Comparison of ENCODE assay signal across 8 mouse cellular contexts in the genomic region with DNA sequence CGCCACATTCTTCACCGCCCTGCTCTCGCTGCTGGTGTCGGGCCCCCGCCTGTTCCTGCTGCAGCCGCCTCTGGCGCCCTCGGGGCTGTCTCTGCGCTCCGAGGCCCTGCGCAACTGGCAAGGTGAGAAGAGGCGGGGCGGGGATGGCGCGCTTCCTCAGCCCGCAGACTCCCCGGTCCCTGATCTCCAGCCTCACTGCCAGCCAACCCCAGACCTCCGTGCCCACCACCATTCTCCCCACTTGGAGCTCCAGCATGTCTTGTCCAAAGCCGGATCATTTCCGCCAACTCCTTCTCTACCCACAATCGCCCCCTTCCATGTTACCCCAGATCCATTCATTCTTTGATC. TPM values are rescaled to one million over a fixed set of nuclear protein-coding genes. Genes with fewer than 3 reads are reported as not detected.
DNase-seq lines count a peak whose midpoint lies in the region; ATAC-seq and TF ChIP-seq lines count a peak whose summit lies in the region.

No protein-coding gene starts in this region.

- H3K79me2 ChIP-seq in myocyte (ENCODE audit: control insufficient read depth, insufficient read depth): peaks cover 14% of the 10 kb centered on the region

- no peaks in the 10 kb centered on the region for H3K27me3 ChIP-seq in kidney, postnatal 0 days (ENCODE audit: insufficient read depth, low read length)
- no peaks in the 10 kb centered on the region for H3K27me3 ChIP-seq in embryonic facial prominence, embryonic 10.5 days (replicated peaks; ENCODE audit: low read depth, poor library complexity, severe bottlenecking)
- H3K27me3 ChIP-seq in intestine, embryonic 14.5 days (replicated peaks; ENCODE audit: control insufficient read depth, insufficient read depth, low read length): no peaks in the 10 kb centered on the region
- no peaks in the 10 kb centered on the region for H3K27me3 ChIP-seq in myocyte (ENCODE audit: control insufficient read depth, insufficient read depth, insufficient read length)

- peaks cover 10% of the 10 kb centered on the region; the same call in 1 of the 2 replicates for H3K4me1 ChIP-seq in kidney, postnatal 0 days (replicated peaks; ENCODE audit: insufficient read depth, low read length)
- H3K4me1 ChIP-seq in embryonic facial prominence, embryonic 10.5 days: peaks cover 9% of the 10 kb centered on the region
- peaks cover 11% of the 10 kb centered on the region for H3K4me1 ChIP-seq in intestine, embryonic 14.5 days (replicated peaks; ENCODE audit: control insufficient read depth, insufficient read depth, low read length)

- 0 out of 2 replicates have a peak, but pooled peaks have one; percentile 9 for TF ChIP-seq CTCF in kidney, postnatal 0 days (IDR thresholded peaks at IDR 0.05; ENCODE audit: low read depth)

- DNase-seq in kidney, postnatal 0 days (ENCODE audit: low spot score): no peak
- DNase-seq in kidney, adult 18-20 months: no peak
- DNase-seq in embryonic facial prominence, embryonic 10.5 days (ENCODE audit: low spot score): no peak
- no peak for DNase-seq in intestine, embryonic 14.5 days (ENCODE audit: low spot score)
- DNase-seq in left cerebral cortex, postnatal 4 days: no peak
- no peak for DNase-seq in kidney, postnatal 10 days
- DNase-seq in thymus, postnatal 0 days (ENCODE audit: low spot score): no peak

- no peaks in the 10 kb centered on the region for H3K9me3 ChIP-seq in kidney, postnatal 0 days (replicated peaks; ENCODE audit: low read length)
- H3K9me3 ChIP-seq in embryonic facial prominence, embryonic 10.5 days: no peaks in the 10 kb centered on the region; the same call in 1 of the 2 replicates
- no peaks in the 10 kb centered on the region for H3K9me3 ChIP-seq in intestine, embryonic 14.5 days (ENCODE audit: control insufficient read depth, low read length)

- intact Hi-C loops in left cerebral cortex, postnatal 4 days (cut with DNase I): no loop called here

- H3ac ChIP-seq in myocyte (ENCODE audit: control insufficient read depth, insufficient read length): peak overlapping the region; percentile 20

- TF ChIP-seq POLR2A in myocyte (IDR thresholded peaks at IDR 0.05; ENCODE audit: insufficient read length, low read depth): no peak

- peaks cover 17% of the 10 kb centered on the region; the same call in 1 of the 2 replicates for H3K36me3 ChIP-seq in kidney, postnatal 0 days (ENCODE audit: insufficient read depth, low read length)
- peaks cover 30% of the 10 kb centered on the region for H3K36me3 ChIP-seq in embryonic facial prominence, embryonic 10.5 days (replicated peaks)
- peaks cover 27% of the 10 kb centered on the region for H3K36me3 ChIP-seq in intestine, embryonic 14.5 days (ENCODE audit: control insufficient read depth, insufficient read depth, low read length)
- H3K36me3 ChIP-seq in myocyte (ENCODE audit: control insufficient read depth, insufficient read depth): peaks cover 5% of the 10 kb centered on the region

- H3K9ac ChIP-seq in kidney, postnatal 0 days (ENCODE audit: low read depth, low read length): peak overlapping the region; percentile 77
- H3K9ac ChIP-seq in intestine, embryonic 14.5 days (ENCODE audit: low read length): peak overlapping the region; percentile 65

- peak overlapping the region; percentile 79 for H3K4me3 ChIP-seq in kidney, postnatal 0 days (replicated peaks; ENCODE audit: low read depth, low read length)
- peak overlapping the region; percentile 94 for H3K4me3 ChIP-seq in embryonic facial prominence, embryonic 10.5 days
- peak overlapping the region; percentile 76 for H3K4me3 ChIP-seq in intestine, embryonic 14.5 days (ENCODE audit: low read depth, low read length)
- peak overlapping the region; percentile 48 for H3K4me3 ChIP-seq in myocyte

- peak overlapping the region; percentile 84 for H3K4me2 ChIP-seq in kidney, postnatal 0 days (ENCODE audit: low read length)
- H3K4me2 ChIP-seq in intestine, embryonic 14.5 days (ENCODE audit: low read length): peak overlapping the region; percentile 63
- peak overlapping the region; percentile 84 for H3K4me2 ChIP-seq in myocyte (ENCODE audit: low read depth)

- ATAC-seq in kidney, postnatal 0 days (replicated peaks; ENCODE audit: low FRiP score, low read depth): peak; percentile 66; the same call in 1 of the 2 replicates
- peak; percentile 84 for ATAC-seq in intestine, embryonic 14.5 days (replicated peaks; ENCODE audit: low FRiP score, low TSS enrichment, low read depth)

- H3K27ac ChIP-seq in kidney, postnatal 0 days: peak overlapping the region; percentile 58
- peak overlapping the region; percentile 97 for H3K27ac ChIP-seq in embryonic facial prominence, embryonic 10.5 days (replicated peaks)
- peak overlapping the region; percentile 20; the same call in 1 of the 2 replicates for H3K27ac ChIP-seq in intestine, embryonic 14.5 days (ENCODE audit: low read depth)

- 0% methylated on average over 21 of the region's 21 CpGs for WGBS in kidney, postnatal 0 days
- WGBS in embryonic facial prominence, embryonic 10.5 days: under 1% methylated on average over 21 of the region's 21 CpGs
- WGBS in intestine, embryonic 14.5 days: under 1% methylated on average over 21 of the region's 21 CpGs

TF ChIP-seq in myocyte, 11 proteins besides CTCF, POLR2A, EP300 and RAD21:
- TF ChIP-seq POLR2AphosphoS2 (IDR thresholded peaks at IDR 0.05; ENCODE audit: insufficient read length, low read depth) (no peak), MYOD1 (IDR thresholded peaks at IDR 0.05; ENCODE audit: control insufficient read depth in 1 of 3, insufficient read length in 2 of 3, low read depth in 2 of 3) (peak in 1 of 3 experiments; percentile 19)

RNA-seq across cellular contexts. Expression of a gene that starts 0.4 kb away (rescaled TPM):
- polyA plus RNA-seq in kidney, postnatal 0 days (2015; fragmentation: Nextera tagmentation; extraction: Ambion mirVana): 54.2 and 55.9 TPM in 2 replicates
- polyA plus RNA-seq in embryonic facial prominence, embryonic 10.5 days (2016; fragmentation: Nextera tagmentation; extraction: Ambion mirVana): 52.6 and 59.7 TPM in 2 replicates
- 44.5 and 45.1 TPM in 2 replicates for polyA plus RNA-seq in intestine, embryonic 14.5 days (2014; fragmentation: Nextera tagmentation; extraction: Ambion mirVana)
- polyA plus RNA-seq in myocyte (2012; fragmentation: generic; extraction: Trizol): 16.7 TPM
- 10 to 100 TPM; 53.8 to 68.7 TPM for total RNA-seq in left cerebral cortex, postnatal 4 days (2021)
- 25.5 and 27.3 TPM in 2 replicates for polyA plus RNA-seq in thymus, postnatal 0 days (2015; fragmentation: Nextera tagmentation; extraction: Ambion mirVana)

RNA-seq across cellular contexts. Expression of a gene that starts 37.1 kb away (rescaled TPM):
- polyA plus RNA-seq in kidney, postnatal 0 days (2015; fragmentation: Nextera tagmentation; extraction: Ambion mirVana): 86.4 and 92.2 TPM in 2 replicates
- 97.3 and 103 TPM in 2 replicates for polyA plus RNA-seq in embryonic facial prominence, embryonic 10.5 days (2016; fragmentation: Nextera tagmentation; extraction: Ambion mirVana)
- 57.7 and 66.5 TPM in 2 replicates for polyA plus RNA-seq in intestine, embryonic 14.5 days (2014; fragmentation: Nextera tagmentation; extraction: Ambion mirVana)
- polyA plus RNA-seq in myocyte (2012; fragmentation: generic; extraction: Trizol): 90.6 TPM
- total RNA-seq in left cerebral cortex, postnatal 4 days (2021): 10 to 100 TPM; 77.3 to 80.5 TPM
- polyA plus RNA-seq in thymus, postnatal 0 days (2015; fragmentation: Nextera tagmentation; extraction: Ambion mirVana): 44.4 and 45.8 TPM in 2 replicates

RNA-seq across cellular contexts. Expression of a gene that starts 59.9 kb away (rescaled TPM):
- 0.89 and 1.1 TPM in 2 replicates for polyA plus RNA-seq in kidney, postnatal 0 days (2015; fragmentation: Nextera tagmentation; extraction: Ambion mirVana)
- 0.75 and 0.86 TPM in 2 replicates for polyA plus RNA-seq in embryonic facial prominence, embryonic 10.5 days (2016; fragmentation: Nextera tagmentation; extraction: Ambion mirVana)
- 13.0 and 16.0 TPM in 2 replicates for polyA plus RNA-seq in intestine, embryonic 14.5 days (2014; fragmentation: Nextera tagmentation; extraction: Ambion mirVana)
- polyA plus RNA-seq in myocyte (2012; fragmentation: generic; extraction: Trizol): not detected
- total RNA-seq in left cerebral cortex, postnatal 4 days (2021): under 1 TPM in 1 of 2 experiments, not detected in 1; 0.52 TPM
- polyA plus RNA-seq in thymus, postnatal 0 days (2015; fragmentation: Nextera tagmentation; extraction: Ambion mirVana): 32.0 and 35.5 TPM in 2 replicates

Comparison
In these comparisons a context has a peak if more than half of its experiments do, and no peak if none do; other contexts are left out.
1. H3K27ac ChIP-seq: peak in every context shown above with its lines; median percentile 97 in embryonic facial prominence, embryonic 10.5 days; 58 in kidney, postnatal 0 days; 20 in intestine, embryonic 14.5 days.